Mouse (Mus musculus) left cerebral cortex, adult 18-20 months (tissue): ENCODE data around the gene Anxa11. TPM values are rescaled to one million over a fixed set of nuclear protein-coding genes. Genes with fewer than 3 reads are reported as not detected.
"Not testable (repeated sequence)": the region's sequence is repeated elsewhere in the genome, so short reads cannot be mapped to it uniquely, and the experiment has no call there.

Experiments used
- DNase-seq, 2 experiments: peaks; one replicate each; pipeline ENCODE4 v3.0.0; 2021 to 2022; ENCODE audit warnings: low spot score in 2 of 2, mixed read lengths in 1 of 2
- total RNA-seq, 2 experiments: library from RNA; stranded (reverse); gene quantifications; 2 replicates each; pipeline ENCODE4 v1.2.3; 2021

Anxa11 gene
- total RNA-seq, 2 experiments from 2014 or later = 45.7 to 45.8 TPM

DNA sequence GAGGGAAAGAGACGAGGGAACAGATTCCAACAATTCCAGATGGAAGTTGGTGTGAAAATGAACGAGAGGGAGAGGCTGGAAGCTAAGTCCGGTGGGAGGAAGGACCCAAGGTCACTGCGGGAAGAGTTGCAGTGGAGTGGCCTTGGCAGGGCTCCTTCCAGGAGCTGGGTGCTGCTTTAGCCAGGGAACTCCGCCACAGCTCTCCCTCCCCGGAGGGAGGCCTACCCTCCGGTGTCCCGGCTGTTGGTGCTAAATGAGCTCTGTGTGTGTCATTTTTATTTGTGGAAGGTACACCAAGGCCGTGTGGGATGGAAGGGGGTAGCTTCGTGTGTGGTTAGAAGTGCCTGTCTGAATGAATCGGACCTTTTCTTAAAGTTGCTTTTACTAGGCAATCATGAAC, 24.9 kb downstream of the Anxa11 start:
- DNase-seq = peak in 1 of 2 experiments; percentile 20

DNA sequence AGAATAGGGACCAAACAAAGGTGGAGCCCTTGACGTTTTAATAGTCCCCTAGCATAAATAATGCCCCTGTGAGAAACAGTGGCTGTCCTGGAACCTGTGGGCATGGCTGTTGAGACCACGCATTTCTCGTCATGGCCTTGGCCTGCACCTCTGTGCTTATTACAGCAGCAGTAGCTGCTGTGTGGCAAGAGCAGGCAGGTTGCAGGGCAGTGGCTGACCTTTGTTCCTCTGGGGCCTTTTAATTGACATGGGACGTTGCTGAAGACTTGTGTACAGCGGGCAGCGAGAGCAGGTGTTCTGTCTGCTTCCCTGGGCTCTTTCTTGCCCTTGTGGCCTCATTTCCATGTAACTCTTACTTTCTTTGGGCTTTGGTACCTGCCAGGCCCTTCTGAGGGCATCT, 25.9 kb downstream of the Anxa11 start:
- no peak for DNase-seq

DNA sequence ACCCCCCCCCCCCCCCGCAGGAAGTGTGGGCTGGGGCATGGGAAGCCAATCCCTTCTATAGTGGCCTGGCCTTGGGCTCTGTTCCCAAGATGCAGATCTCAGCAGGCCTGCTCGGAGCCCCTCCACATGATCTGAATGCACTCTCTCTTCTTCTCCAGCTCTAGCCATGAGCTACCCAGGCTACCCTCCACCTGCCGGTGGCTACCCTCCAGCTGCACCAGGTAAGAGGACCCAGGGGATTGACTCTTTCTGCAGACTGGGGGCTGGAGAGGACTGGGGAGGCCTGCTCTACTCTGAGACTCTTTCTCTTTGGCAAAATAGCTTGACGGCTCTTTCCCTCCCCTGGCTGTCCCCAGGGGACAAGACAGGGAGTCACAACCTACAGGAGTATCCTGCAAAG, 26.8 kb downstream of the Anxa11 start:
- DNase-seq = no peak

DNA sequence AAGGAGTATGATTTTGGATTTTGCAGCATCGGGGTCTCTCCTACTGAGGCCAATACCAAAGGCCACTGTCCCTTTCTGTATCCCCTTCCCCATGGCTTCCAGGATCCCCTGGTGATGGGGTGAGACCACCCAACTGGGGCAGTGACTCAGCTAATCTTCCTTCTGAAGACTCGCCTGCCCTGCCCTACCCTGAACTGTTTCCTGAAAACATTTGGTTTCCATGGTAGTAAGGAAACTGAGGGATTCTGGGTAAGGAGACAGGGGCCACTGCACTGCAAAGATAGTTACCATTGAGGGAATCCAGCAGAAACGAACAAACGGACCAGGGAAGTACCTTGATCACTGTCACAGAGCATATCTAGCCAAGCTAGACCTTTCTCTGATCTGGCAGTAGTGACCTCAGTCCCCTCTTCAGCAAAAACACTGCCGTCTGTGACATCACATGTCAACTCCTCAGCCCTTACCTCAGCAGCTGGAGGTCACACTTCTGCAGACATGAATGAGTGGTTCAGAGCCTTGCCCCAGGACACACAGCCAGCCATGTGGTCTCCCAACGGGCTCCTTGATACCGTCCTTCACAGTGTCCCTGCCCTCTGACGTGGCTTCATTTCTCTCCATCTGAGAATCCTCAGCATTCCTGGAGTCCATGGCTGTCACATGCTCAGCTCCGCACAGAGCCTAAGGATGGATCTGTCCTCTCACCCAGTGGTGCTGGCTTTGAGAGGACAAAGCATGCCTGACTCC, 27.4 kb downstream of the Anxa11 start:
- DNase-seq = no peak

DNA sequence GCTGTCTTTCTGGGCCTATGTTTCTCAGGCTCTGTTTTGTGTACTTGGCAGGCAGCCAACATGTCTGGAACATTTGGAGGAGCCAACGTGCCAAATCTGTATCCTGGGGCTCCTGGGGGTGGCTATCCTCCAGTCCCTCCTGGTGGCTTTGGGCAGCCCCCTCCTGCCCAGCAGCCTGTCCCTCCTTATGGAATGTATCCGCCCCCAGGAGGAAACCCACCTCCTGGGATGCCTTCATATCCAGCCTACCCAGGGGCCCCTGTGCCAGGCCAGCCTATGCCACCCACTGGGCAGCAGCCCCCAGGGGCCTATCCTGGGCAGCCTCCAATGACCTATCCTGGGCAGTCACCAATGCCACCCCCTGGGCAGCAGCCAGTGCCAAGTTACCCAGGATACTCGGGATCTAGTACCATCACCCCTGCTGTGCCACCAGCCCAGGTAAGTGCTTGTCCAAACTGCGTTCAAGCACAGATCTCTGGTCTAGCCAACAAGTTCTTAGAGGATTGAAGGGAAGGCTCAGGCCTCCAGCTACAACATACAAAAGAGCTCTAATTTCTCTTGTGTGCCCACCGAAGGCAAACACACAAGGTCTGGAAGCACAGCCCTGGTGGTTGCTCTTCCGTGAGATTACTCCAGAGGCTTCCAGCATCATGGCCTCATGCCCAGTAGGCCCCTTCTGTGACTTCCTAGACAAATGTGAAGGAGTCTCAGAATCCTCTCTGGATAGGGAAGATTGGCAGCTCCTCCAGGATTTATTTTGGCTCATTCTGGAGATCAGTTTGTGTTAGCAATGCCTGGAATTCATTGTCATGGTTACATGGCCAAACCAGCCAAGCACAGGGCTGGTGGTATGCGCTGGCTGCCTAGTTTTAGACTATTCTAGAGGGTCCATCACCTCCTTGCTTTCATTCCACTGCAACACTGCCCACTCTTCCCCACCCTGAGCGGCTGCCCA, 30.8 kb downstream of the Anxa11 start:
- peak; percentile 59 to 62 for DNase-seq

DNA sequence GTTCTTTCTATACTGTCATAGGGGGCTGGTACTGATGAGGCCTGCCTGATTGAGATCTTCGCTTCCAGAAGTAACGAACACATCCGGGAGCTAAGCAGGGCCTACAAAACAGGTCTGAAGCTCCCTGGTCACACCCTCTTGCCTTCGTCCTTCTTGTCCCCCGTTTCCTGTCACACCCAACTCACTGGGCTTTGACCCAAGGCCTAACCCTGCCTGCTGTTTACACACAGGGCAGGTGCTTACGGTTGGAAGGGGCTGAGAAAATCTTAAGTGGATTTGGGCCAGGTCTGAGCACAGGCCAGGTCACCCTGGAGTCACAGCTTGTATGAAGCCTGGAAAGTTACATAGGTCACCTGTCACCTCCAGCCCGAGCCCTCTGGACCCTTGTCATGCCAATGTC, 34.7 kb downstream of the Anxa11 start:
- not testable (repeated sequence) for DNase-seq

DNA sequence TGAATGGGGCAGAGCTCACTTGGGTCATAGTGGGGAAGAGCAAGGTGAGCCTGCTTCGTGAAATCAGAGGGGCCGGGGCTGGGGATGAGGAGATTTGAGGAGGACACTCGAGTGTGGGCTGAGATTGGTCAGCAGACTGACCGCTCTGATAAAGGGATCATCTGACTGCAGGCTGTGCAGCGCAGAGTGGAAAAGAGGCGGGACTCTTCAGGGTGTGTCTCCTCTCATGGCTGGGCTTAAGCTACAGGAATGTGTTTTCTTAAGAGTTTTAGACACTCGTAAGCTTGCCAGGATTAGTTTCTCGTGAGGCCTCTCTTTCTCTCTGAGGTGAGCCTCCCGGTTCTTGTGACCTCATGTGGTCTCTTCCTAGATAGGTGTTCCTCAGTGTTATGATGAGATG, 39.8 kb downstream of the Anxa11 start:
- not testable (repeated sequence) for DNase-seq

DNA sequence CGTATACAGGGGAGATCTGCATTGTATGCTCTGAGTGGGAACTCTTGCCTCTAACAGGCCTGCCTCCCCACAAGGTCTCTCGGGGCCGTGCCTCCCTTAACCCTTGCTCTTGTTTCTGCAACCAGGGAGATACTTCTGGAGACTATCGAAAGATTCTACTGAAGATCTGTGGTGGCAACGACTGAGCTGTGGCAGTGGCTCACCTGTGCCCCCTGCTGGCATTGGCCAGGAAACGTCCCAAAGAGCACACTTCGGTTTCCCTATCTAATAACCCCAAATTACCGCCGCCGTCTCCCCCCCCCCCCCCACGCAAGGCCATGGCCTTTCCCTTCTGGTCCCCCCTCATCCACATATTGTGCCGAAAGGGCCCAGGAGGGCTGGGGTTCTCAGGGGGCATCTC, 43.9 kb downstream of the Anxa11 start:
- not testable (repeated sequence) for DNase-seq

DNA sequence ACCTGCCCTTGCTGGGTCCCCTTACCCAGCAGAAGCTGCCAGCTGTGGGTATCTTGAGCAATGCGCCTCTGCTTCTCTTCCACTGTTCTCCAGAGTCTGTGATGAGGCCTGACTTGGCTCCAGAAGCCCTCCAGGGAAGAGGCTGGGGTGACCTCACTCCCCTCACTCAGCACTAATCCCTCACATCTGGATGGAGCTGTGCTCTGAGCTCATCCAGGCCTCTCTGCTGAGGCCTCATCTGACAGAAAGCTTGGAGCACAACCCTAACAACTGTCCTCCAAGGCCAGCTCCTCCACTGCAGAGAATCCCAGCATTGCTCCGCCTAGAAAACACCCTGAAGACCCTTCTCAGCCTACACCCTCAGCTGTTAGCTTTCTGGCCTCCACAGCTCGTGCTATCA, 52.6 kb downstream of the Anxa11 start:
- not testable (repeated sequence) for DNase-seq

DNA sequence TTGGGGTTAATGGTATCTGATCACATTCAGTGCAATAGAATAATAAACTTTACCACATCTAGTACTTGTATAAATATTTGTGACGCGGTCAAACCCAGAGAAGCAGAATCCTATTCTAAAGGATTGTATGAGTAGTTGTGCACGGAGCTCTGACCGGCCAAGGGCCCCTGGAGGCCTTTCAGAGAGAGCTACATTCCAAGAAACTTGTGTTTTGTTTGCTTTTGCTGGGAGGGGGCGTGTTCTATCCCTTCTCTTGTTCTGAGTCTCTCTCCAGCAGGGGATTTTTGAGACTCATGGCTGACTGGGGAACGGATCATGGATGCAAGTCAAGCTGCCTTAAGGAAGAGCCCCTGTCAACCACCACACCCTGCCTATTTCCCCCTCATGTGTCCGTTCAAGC, 53.7 kb downstream of the Anxa11 start:
- DNase-seq = not testable (repeated sequence)

DNA sequence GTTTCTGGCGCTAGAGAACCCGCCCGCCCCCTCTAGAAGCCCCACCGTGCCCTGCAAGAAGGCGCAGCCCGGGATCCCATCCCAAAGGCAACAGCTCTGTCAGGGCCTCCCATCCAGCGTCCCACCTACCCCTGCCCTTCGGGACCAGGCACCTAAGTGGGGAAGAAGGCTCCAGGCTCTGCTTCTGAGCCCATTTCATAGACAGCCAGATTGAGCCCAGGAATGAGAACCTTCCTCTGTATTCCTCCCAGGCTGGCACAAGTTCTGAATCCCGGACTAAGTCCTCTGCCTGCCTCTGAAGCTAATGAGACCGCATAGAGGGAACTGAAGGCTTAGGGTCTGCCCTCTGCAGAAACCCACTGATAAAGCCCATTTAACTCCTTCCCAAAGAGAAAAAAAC, 61.0 kb downstream of the Anxa11 start, which contains the start of gene Plac9a:
Gene Plac9a, minus strand, starts transcription at position 101 of the 400 bp plus-strand sequence.
- DNase-seq = not testable (repeated sequence)

DNA sequence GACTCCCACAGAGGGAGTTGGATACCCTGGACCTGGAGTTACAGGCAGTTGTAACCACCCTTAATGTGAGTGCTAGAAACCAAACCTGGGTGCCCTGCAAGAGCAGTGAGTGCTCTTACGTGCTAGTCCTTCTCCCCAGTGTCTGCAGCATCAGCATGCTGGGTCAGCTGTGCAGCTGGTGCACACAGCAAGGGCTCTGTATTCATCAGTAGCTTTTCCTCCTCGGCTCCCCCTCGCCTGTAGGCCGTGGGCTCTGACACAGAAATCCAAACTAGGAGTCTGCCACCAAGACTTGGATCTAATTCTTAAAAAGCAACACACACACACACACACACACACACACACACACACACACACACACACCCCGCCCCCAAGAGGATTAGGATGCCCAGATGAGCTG, 63.3 kb downstream of the Anxa11 start:
- DNase-seq = peak; percentile 1

DNA sequence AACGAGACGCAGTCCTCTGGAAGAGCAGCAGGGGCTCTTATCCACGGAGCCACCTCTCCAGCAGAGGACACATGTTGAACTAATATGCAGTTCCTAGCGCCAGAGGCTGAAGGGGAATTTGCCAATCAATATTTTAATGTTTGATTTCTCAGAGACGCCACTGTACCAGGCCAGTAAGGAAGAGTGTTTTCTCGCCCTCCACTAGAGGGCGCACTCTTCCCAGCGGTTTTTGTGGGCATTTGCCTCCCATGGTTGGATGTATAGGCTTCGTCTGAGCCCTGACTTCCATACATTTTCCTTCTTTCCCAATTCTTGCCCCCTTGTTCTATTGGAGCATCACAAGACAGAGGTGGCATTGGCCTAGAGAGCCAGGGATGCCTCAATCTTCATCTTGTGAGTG, 65.3 kb downstream of the Anxa11 start:
- not testable (repeated sequence) for DNase-seq

DNA sequence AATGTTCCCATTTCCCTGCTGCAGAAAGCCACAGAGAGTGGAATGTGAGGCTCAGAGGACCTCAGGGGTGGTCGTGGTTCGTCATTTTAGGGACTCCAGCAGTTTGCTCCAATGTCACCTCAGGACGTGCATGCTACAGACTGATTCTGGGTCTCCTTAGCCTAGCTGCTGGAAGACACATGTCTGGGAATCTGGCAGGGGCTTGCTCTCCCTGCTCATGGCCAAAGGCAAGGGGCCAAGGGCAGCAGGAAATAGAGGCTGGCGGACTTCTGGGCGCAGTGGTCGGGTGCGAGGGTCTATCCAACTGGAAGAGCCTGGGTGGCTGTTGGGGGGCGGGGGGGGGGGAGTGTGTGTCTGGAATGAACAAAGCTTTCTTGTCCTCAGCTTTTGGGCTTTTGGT, 67.0 kb downstream of the Anxa11 start:
- DNase-seq = not testable (repeated sequence)

DNA sequence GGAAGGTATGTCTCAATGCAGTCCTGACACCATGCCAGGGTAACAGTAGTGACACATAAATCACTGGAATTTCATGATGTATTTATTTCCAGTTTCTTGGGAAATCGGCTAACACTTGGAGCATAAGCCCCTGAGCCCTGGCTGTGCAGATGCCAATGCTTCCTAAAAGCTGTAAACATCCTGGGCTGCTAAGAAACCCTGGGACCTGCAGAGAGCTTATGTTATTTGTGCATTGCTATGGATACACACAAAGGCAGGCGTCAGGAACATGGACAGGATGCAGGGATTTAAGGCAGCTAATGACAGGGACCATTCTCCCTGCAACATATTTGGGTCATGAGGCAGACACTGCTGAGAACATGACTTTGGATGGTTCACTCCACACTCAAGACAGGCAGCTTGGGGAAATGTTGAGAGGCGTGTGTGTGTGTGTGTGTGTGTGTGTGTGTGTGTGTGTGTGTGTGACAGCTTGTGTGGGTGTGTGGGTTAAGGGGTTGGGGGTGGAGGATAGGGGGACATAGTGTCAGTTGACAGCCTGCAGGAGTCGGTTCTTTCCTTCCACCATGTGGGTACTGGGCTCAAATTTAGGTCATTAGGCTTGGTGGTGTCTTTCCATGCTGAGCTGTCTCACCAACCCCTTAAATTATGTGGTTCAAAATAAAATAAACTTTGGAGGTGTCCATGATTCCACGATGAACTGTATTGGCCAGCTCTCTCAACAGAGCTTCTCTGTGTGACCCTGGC, 76.6 kb downstream of the Anxa11 start:
- DNase-seq = not testable (repeated sequence)

DNA sequence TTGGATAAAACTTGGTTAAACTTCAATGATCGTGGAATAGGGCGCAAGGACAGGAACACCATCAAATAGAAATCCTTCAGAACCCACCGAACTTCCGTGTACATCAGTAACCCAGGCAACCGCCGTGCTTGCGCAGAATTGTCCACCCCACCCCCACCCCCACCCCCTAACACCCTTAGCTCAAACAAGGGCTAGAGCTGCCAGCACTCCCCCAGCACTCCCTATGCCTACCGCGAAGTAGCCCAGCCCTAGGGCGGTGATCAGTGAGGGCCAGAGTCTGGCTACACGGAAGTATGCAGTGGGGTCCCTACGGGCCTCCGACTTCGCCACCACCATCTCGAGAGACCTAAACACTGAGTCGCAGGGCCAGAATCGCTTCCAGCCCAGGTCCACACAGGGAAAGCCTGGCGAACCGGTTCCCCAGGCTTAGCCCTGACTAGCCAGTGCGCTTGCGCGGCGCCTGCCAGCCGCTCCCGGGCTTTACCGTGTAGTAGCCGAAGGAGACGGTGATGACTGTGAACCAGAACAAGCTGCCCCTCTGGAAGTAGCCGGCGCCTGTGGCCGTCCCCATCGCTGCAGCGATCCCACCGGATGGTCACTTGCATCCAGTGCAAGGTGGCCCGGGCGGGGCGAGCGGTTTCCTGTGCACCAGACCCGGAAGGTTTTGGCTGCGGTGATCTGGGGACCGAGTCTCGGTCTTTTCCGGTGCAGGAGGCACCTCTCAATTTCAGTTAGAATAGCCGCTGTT, 85.0 kb downstream of the Anxa11 start:
- not testable (repeated sequence) for DNase-seq

DNA sequence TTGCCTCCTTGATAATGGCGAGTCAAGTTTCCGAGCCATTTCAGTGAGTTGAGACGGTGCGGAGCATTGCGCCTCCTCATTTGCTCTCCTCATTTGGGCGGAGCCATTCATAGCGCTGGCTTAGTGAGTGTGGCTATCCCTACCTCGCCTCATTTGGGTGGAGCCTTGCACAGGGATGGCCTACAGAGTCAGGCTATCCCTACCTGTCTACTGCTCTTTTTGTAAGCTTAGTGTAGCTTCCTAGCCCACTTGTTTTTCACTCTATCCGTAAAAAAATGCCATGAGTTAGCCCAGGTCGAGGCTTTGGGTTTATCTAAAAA, 85.6 kb downstream of the Anxa11 start, which contains the start of gene Tmem254a:
Gene Tmem254a, minus strand, starts transcription at position 111 of the 320 bp plus-strand sequence.
- DNase-seq = not testable (repeated sequence)
